Comparison of ENCODE assay signal across 24 mouse cellular contexts in genomic region chr10:13140434-13140833, GRCm38 (mm10). TPM values are rescaled to one million over a fixed set of nuclear protein-coding genes. Genes with fewer than 3 reads are reported as not detected.
A peak's percentile ranks its signal among the peaks of the same experiment; 100 is the strongest.
DNase-seq lines count a peak whose midpoint lies in the region; ATAC-seq and TF ChIP-seq lines count a peak whose summit lies in the region.
"Had no signal": no experiment of that assay in that cellular context is flagged by ENCODE, and none has a peak within 500 bp of the region (broad histone marks: within the 10 kb centered on the region; RNA-seq: fewer than 3 reads in every experiment).

No protein-coding gene starts in this region.

- peaks cover 3% of the 10 kb centered on the region; the same call in 1 of the 2 replicates for H3K4me1 ChIP-seq in forebrain, embryonic 10.5 days
- no peaks in the 10 kb centered on the region for H3K4me1 ChIP-seq in forebrain, embryonic 16.5 days (replicated peaks; ENCODE audit: control insufficient read depth, insufficient read depth, low read length)
- H3K4me1 ChIP-seq in intestine, embryonic 15.5 days (replicated peaks), result no peaks in the 10 kb centered on the region; the same call in 1 of the 2 replicates
- no peaks in the 10 kb centered on the region for H3K4me1 ChIP-seq in intestine, postnatal 0 days (replicated peaks; ENCODE audit: control insufficient read depth, insufficient read depth, low read length)
- H3K4me1 ChIP-seq in stomach, embryonic 15.5 days, result peaks cover 6% of the 10 kb centered on the region; the same call in 1 of the 2 replicates
- no peaks in the 10 kb centered on the region for H3K4me1 ChIP-seq in kidney, embryonic 16.5 days (ENCODE audit: insufficient read depth, low read length)
- H3K4me1 ChIP-seq: embryonic facial prominence, embryonic 12.5 days; forebrain, embryonic 15.5 days; hindbrain, embryonic 10.5 days had no signal

- H3K9me3 ChIP-seq in forebrain, embryonic 10.5 days, result no peaks in the 10 kb centered on the region
- H3K9me3 ChIP-seq in forebrain, embryonic 16.5 days (ENCODE audit: control insufficient read depth, low read length), result no peaks in the 10 kb centered on the region
- no peaks in the 10 kb centered on the region for H3K9me3 ChIP-seq in intestine, embryonic 15.5 days
- no peaks in the 10 kb centered on the region for H3K9me3 ChIP-seq in intestine, postnatal 0 days (ENCODE audit: control insufficient read depth)
- no peaks in the 10 kb centered on the region for H3K9me3 ChIP-seq in stomach, embryonic 15.5 days
- no peaks in the 10 kb centered on the region for H3K9me3 ChIP-seq in kidney, embryonic 16.5 days (ENCODE audit: low read length)
- H3K9me3 ChIP-seq: embryonic facial prominence, embryonic 12.5 days; forebrain, embryonic 15.5 days; hindbrain, embryonic 10.5 days had no signal

- no peak overlapping the region for H3K4me3 ChIP-seq in forebrain, embryonic 10.5 days
- H3K4me3 ChIP-seq in forebrain, embryonic 16.5 days (replicated peaks; ENCODE audit: low read length), result no peak overlapping the region
- H3K4me3 ChIP-seq in intestine, embryonic 15.5 days (replicated peaks), result no peak overlapping the region
- no peak overlapping the region for H3K4me3 ChIP-seq in intestine, postnatal 0 days (ENCODE audit: low read depth, low read length)
- no peak overlapping the region for H3K4me3 ChIP-seq in stomach, embryonic 15.5 days (replicated peaks)
- no peak overlapping the region for H3K4me3 ChIP-seq in kidney, embryonic 16.5 days (ENCODE audit: low read length)
- H3K4me3 ChIP-seq: embryonic facial prominence, embryonic 12.5 days; erythroblast, embryonic 14.5 days; forebrain, embryonic 15.5 days; gastrocnemius, adult 2 months; hindbrain, embryonic 10.5 days had no signal

- no peak overlapping the region for H3K9ac ChIP-seq in forebrain, embryonic 16.5 days (replicated peaks; ENCODE audit: low read depth, low read length)
- no peak overlapping the region for H3K9ac ChIP-seq in intestine, embryonic 15.5 days
- no peak overlapping the region for H3K9ac ChIP-seq in intestine, postnatal 0 days (ENCODE audit: low read depth, low read length)
- H3K9ac ChIP-seq in stomach, embryonic 15.5 days, result no peak overlapping the region
- H3K9ac ChIP-seq in kidney, embryonic 16.5 days (replicated peaks; ENCODE audit: low read length), result no peak overlapping the region
- H3K9ac ChIP-seq: embryonic facial prominence, embryonic 12.5 days; forebrain, embryonic 15.5 days; hindbrain, embryonic 14.5 days had no signal

- no peak for ATAC-seq in forebrain, embryonic 16.5 days
- 0 out of 2 replicates have a peak, but pooled peaks have one; percentile 47 for ATAC-seq in intestine, embryonic 15.5 days
- ATAC-seq in intestine, postnatal 0 days, result no peak
- ATAC-seq in stomach, embryonic 15.5 days (ENCODE audit: insufficient read depth, low FRiP score, low read depth), result 0 out of 2 replicates have a peak, but pooled peaks have one; percentile 53
- ATAC-seq in kidney, embryonic 16.5 days (ENCODE audit: low FRiP score, low TSS enrichment), result no peak
- ATAC-seq: forebrain, embryonic 15.5 days had no signal

- H3K36me3 ChIP-seq in forebrain, embryonic 10.5 days (replicated peaks), result no peaks in the 10 kb centered on the region
- H3K36me3 ChIP-seq in forebrain, embryonic 16.5 days (ENCODE audit: control insufficient read depth, insufficient read depth), result no peaks in the 10 kb centered on the region
- no peaks in the 10 kb centered on the region for H3K36me3 ChIP-seq in intestine, embryonic 15.5 days
- H3K36me3 ChIP-seq in intestine, postnatal 0 days (ENCODE audit: control insufficient read depth, insufficient read depth), result no peaks in the 10 kb centered on the region
- H3K36me3 ChIP-seq in stomach, embryonic 15.5 days, result no peaks in the 10 kb centered on the region
- no peaks in the 10 kb centered on the region for H3K36me3 ChIP-seq in kidney, embryonic 16.5 days (ENCODE audit: insufficient read depth, low read length)
- H3K36me3 ChIP-seq: embryonic facial prominence, embryonic 12.5 days; forebrain, embryonic 15.5 days; hindbrain, embryonic 10.5 days had no signal

- H3K27me3 ChIP-seq in forebrain, embryonic 10.5 days (ENCODE audit: poor library complexity, severe bottlenecking), result no peaks in the 10 kb centered on the region
- no peaks in the 10 kb centered on the region for H3K27me3 ChIP-seq in forebrain, embryonic 16.5 days (replicated peaks; ENCODE audit: control insufficient read depth, insufficient read depth, low read length)
- H3K27me3 ChIP-seq in intestine, embryonic 15.5 days (replicated peaks), result no peaks in the 10 kb centered on the region
- no peaks in the 10 kb centered on the region for H3K27me3 ChIP-seq in intestine, postnatal 0 days (replicated peaks; ENCODE audit: control insufficient read depth, insufficient read depth, low read length)
- no peaks in the 10 kb centered on the region for H3K27me3 ChIP-seq in stomach, embryonic 15.5 days (replicated peaks)
- no peaks in the 10 kb centered on the region for H3K27me3 ChIP-seq in kidney, embryonic 16.5 days (ENCODE audit: insufficient read depth, low read length)
- H3K27me3 ChIP-seq: embryonic facial prominence, embryonic 12.5 days; forebrain, embryonic 15.5 days had no signal

- peak; percentile 5 for DNase-seq in forebrain, embryonic 10.5 days (ENCODE audit: extremely low spot score, low spot score)
- no peak for DNase-seq in lung, adult 18-20 months
- DNase-seq: adrenal gland, postnatal 10 days; cerebellum, adult 11 months; cerebellum, adult 8-10 months; cerebellum, postnatal 14 days; embryo, embryonic 11 days; gastrocnemius, adult 2 months; gastrocnemius, postnatal 25 days; heart, postnatal 10 days had no signal

- H3K4me2 ChIP-seq in forebrain, embryonic 16.5 days (ENCODE audit: low read length), result no peak overlapping the region
- H3K4me2 ChIP-seq in intestine, embryonic 15.5 days (replicated peaks), result no peak overlapping the region
- no peak overlapping the region for H3K4me2 ChIP-seq in intestine, postnatal 0 days (replicated peaks; ENCODE audit: low read depth)
- H3K4me2 ChIP-seq in stomach, embryonic 15.5 days, result no peak overlapping the region
- no peak overlapping the region for H3K4me2 ChIP-seq in kidney, embryonic 16.5 days (replicated peaks; ENCODE audit: low read depth, low read length)
- H3K4me2 ChIP-seq: embryonic facial prominence, embryonic 12.5 days; forebrain, embryonic 15.5 days; hindbrain, embryonic 14.5 days had no signal

- TF ChIP-seq CTCF in intestine, postnatal 0 days (IDR thresholded peaks at IDR 0.05; ENCODE audit: low read depth), result no peak

- peak overlapping the region; percentile 54; the same call in 1 of the 2 replicates for H3K27ac ChIP-seq in forebrain, embryonic 10.5 days
- H3K27ac ChIP-seq in forebrain, embryonic 16.5 days (ENCODE audit: low read length), result no peak overlapping the region
- H3K27ac ChIP-seq in intestine, embryonic 15.5 days, result no peak overlapping the region
- H3K27ac ChIP-seq in intestine, postnatal 0 days (ENCODE audit: low read depth, low read length), result no peak overlapping the region
- peak overlapping the region; percentile 72 for H3K27ac ChIP-seq in stomach, embryonic 15.5 days
- no peak overlapping the region for H3K27ac ChIP-seq in kidney, embryonic 16.5 days (ENCODE audit: low read length)
- H3K27ac ChIP-seq: embryonic facial prominence, embryonic 12.5 days; forebrain, embryonic 15.5 days; gastrocnemius, adult 2 months; hindbrain, embryonic 10.5 days; hindbrain, embryonic 14.5 days had no signal

- WGBS in forebrain, embryonic 10.5 days, result 70% methylated on average over 2 of the region's 2 CpGs
- 75% methylated on average over 2 of the region's 2 CpGs for WGBS in forebrain, embryonic 16.5 days
- 40% methylated on average over 2 of the region's 2 CpGs for WGBS in intestine, embryonic 15.5 days
- 23% methylated on average over 2 of the region's 2 CpGs for WGBS in intestine, postnatal 0 days
- 42% methylated on average over 2 of the region's 2 CpGs for WGBS in stomach, embryonic 15.5 days
- 65% methylated on average over 2 of the region's 2 CpGs for WGBS in kidney, embryonic 16.5 days

RNA-seq across cellular contexts. Expression of gene Zc2hc1b, which starts 37.4 kb away (rescaled TPM):
- polyA plus RNA-seq in forebrain, embryonic 10.5 days (2016; fragmentation: Nextera tagmentation; extraction: Ambion mirVana), result not detected in 2 replicates
- not detected in 2 replicates for polyA plus RNA-seq in forebrain, embryonic 16.5 days (2015; fragmentation: Nextera tagmentation; extraction: Ambion mirVana)
- polyA plus RNA-seq in intestine, embryonic 15.5 days (2015; fragmentation: Nextera tagmentation; extraction: Ambion mirVana), result not detected in 2 replicates
- polyA plus RNA-seq in intestine, postnatal 0 days (2015; fragmentation: Nextera tagmentation; extraction: Ambion mirVana), result not detected in 2 replicates
- not detected in 2 replicates for polyA plus RNA-seq in stomach, embryonic 15.5 days (2015; fragmentation: Nextera tagmentation; extraction: Ambion mirVana)
- polyA plus RNA-seq in kidney, embryonic 16.5 days (2015; fragmentation: Nextera tagmentation; extraction: Ambion mirVana), result not detected in 2 replicates
- polyA plus RNA-seq: brain, embryonic 14.5 days; C2C12; embryonic facial prominence, embryonic 12.5 days; erythroblast, embryonic 14.5 days; forebrain, embryonic 11.5 days; forebrain, embryonic 15.5 days; heart, embryonic 14.5 days; hindbrain, embryonic 10.5 days; hindbrain, embryonic 14.5 days had no signal

RNA-seq across cellular contexts. Expression of gene Ltv1, which starts 52.5 kb away (rescaled TPM):
- 75.5 and 82.0 TPM in 2 replicates for polyA plus RNA-seq in forebrain, embryonic 10.5 days (2016; fragmentation: Nextera tagmentation; extraction: Ambion mirVana)
- polyA plus RNA-seq in forebrain, embryonic 16.5 days (2015; fragmentation: Nextera tagmentation; extraction: Ambion mirVana), result 30.5 and 40.3 TPM in 2 replicates
- 74.6 and 82.0 TPM in 2 replicates for polyA plus RNA-seq in intestine, embryonic 15.5 days (2015; fragmentation: Nextera tagmentation; extraction: Ambion mirVana)
- 44.1 and 45.5 TPM in 2 replicates for polyA plus RNA-seq in intestine, postnatal 0 days (2015; fragmentation: Nextera tagmentation; extraction: Ambion mirVana)
- 74.1 and 75.3 TPM in 2 replicates for polyA plus RNA-seq in stomach, embryonic 15.5 days (2015; fragmentation: Nextera tagmentation; extraction: Ambion mirVana)
- polyA plus RNA-seq in kidney, embryonic 16.5 days (2015; fragmentation: Nextera tagmentation; extraction: Ambion mirVana), result 56.9 and 63.2 TPM in 2 replicates

Comparison
In these comparisons a context has a peak if more than half of its experiments do, and no peak if none do; other contexts are left out.
1. H3K27ac ChIP-seq: peak in forebrain, embryonic 10.5 days (single experiment) and stomach, embryonic 15.5 days (single experiment); none in forebrain, embryonic 16.5 days (single experiment), intestine, embryonic 15.5 days (single experiment), intestine, postnatal 0 days (single experiment) and kidney, embryonic 16.5 days (single experiment).
2. ATAC-seq: peak in intestine, embryonic 15.5 days (single experiment) and stomach, embryonic 15.5 days (single experiment); none in forebrain, embryonic 16.5 days (single experiment), intestine, postnatal 0 days (single experiment) and kidney, embryonic 16.5 days (single experiment).